Mouse (Mus musculus) lung, embryonic 16.5 days (tissue): ENCODE data around the gene Fgf13. TPM values are rescaled to one million over a fixed set of nuclear protein-coding genes. Genes with fewer than 3 reads are reported as not detected.

Experiments
- ATAC-seq: fragments of 200-750 bp; cut with Nextera tagmentation; 2 replicates; pipeline ENCODE4 v1.8.0; 2017; ENCODE audit warnings: low read depth, mild to moderate bottlenecking, moderate library complexity
- H3K27ac ChIP-seq: fragments of 300-500 bp; sonication (generic); 2 replicates; pipeline ENCODE4 v1.5.1; 2014; ENCODE audit warnings: mild to moderate bottlenecking, control low read depth, low read length
- H3K27me3 ChIP-seq: fragments of 300-500 bp; sonication (generic); 2 replicates; pipeline ENCODE4 v1.6.1; 2014; ENCODE audit warnings: low read depth, low read length, mixed read lengths; ENCODE audit not compliant: control insufficient read depth, insufficient read depth
- H3K36me3 ChIP-seq: fragments of 300-500 bp; sonication (generic); 2 replicates; pipeline ENCODE4 v1.6.1; 2014; ENCODE audit warnings: low read length; ENCODE audit not compliant: control insufficient read depth, insufficient read depth
- H3K4me1 ChIP-seq: fragments of 300-500 bp; sonication (generic); replicated peaks from 2 replicates; pipeline ENCODE4 v1.6.1; 2014; ENCODE audit warnings: low read length, mixed read lengths; ENCODE audit not compliant: control insufficient read depth, insufficient read depth
- H3K4me2 ChIP-seq: fragments of 300-500 bp; sonication (generic); 2 replicates; pipeline ENCODE4 v1.6.1; 2014; ENCODE audit warnings: low read depth, low read length, control low read depth
- H3K4me3 ChIP-seq: fragments of 300-500 bp; sonication (generic); 2 replicates; pipeline ENCODE4 v1.5.1; 2014; ENCODE audit warnings: mild to moderate bottlenecking, low read length, control low read depth
- H3K9ac ChIP-seq: fragments of 300-500 bp; sonication (generic); 2 replicates; pipeline ENCODE4 v1.6.1; 2014; ENCODE audit warnings: low read length, control low read depth
- H3K9me3 ChIP-seq: fragments of 300-500 bp; sonication (generic); 2 replicates; pipeline ENCODE4 v1.6.1; 2016; ENCODE audit warnings: low read length; ENCODE audit not compliant: control insufficient read depth
- WGBS: fragments of 180-500 bp; shearing (Covaris S2); extraction: QIAGEN DNeasy Blood & Tissue Kit; methylation state at CpG from one replicate; pipeline ENCODE4 v1.1.7; 2014; 5-methylcytosine and 5-hydroxymethylcytosine counted together
- polyA plus RNA-seq: library from polyadenylated mRNA; unstranded; fragments of >200 nt; fragmentation: Nextera tagmentation; extraction: Ambion mirVana; gene quantifications from 2 replicates; pipeline ENCODE4 v1.2.1, GENCODE M21; 2015

Fgf13 gene
- polyA plus RNA-seq, 1 experiment from 2014 or later = 5.0 TPM

DNA sequence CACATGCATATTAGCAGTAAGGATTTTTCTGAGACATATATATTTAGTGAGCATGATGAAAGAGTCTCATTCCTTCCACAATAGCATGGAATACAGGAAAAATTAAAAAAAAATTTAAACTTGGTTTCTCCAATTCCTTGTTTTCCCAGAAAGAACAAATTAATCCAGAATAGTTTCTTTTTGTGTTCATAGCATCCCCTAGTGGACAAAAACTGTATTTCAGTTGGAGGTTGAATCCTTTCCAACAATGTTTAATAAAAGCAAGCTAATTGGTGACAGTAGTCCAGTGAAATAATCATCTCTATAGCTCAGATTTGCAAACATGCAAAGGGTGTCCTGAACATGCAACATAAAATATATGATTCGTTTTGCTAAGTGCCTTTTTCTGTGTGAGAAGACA lies 395.7 kb downstream of the Fgf13 start:
- no peak overlapping the region for H3K4me2 ChIP-seq
- no peak for ATAC-seq
- H3K9me3 ChIP-seq = no peaks in the 10 kb centered on the region
- WGBS = 9% methylated on average over 1 of the region's 1 CpGs
- H3K27ac ChIP-seq = no peak overlapping the region
- H3K36me3 ChIP-seq = no peaks in the 10 kb centered on the region
- H3K9ac ChIP-seq = no peak overlapping the region
- no peaks in the 10 kb centered on the region for H3K4me1 ChIP-seq
- no peak overlapping the region for H3K4me3 ChIP-seq
- H3K27me3 ChIP-seq = no peaks in the 10 kb centered on the region

DNA sequence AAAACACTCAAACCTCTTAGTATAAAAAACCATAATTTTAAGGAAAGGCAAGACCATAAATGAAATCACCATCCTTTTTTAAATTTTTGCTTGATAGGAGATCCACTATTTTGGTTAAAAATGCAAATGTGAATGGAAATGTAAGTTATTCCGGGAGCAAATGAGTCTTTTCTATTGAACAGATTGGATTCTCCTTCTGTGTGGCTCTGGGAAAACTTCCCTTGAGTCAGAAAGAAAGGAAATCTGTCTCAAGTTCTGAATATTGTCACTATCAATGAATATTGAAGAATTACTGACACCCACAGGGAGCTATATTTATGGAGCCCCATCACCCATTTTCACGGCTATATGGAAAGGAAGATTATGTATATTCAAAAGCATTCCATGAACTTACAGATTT lies 401.1 kb downstream of the Fgf13 start:
- Histone ChIP-seq H3K36me3 (no peaks in the 10 kb centered on the region), H3K27me3 (no peaks in the 10 kb centered on the region), H3K4me3 (no peak overlapping the region), H3K4me2 (no peak overlapping the region), H3K4me1 (no peaks in the 10 kb centered on the region), H3K9ac (no peak overlapping the region), H3K27ac (no peak overlapping the region), H3K9me3 (no peaks in the 10 kb centered on the region)
- 87% methylated on average over 2 of the region's 2 CpGs for WGBS
- no peak for ATAC-seq

- 60% methylated on average over 2 of the region's 2 CpGs for WGBS
- no peak overlapping the region for H3K27ac ChIP-seq
- H3K4me1 ChIP-seq = no peaks in the 10 kb centered on the region
- H3K4me2 ChIP-seq = no peak overlapping the region
- no peaks in the 10 kb centered on the region for H3K36me3 ChIP-seq
- H3K9ac ChIP-seq = no peak overlapping the region
- no peaks in the 10 kb centered on the region for H3K27me3 ChIP-seq
- ATAC-seq = no peak
- H3K4me3 ChIP-seq = no peak overlapping the region
- H3K9me3 ChIP-seq = no peaks in the 10 kb centered on the region
Measured at GRCm38 (mm10) chrX:59141947-59142346, 425.9 kb downstream of the Fgf13 start.

DNA sequence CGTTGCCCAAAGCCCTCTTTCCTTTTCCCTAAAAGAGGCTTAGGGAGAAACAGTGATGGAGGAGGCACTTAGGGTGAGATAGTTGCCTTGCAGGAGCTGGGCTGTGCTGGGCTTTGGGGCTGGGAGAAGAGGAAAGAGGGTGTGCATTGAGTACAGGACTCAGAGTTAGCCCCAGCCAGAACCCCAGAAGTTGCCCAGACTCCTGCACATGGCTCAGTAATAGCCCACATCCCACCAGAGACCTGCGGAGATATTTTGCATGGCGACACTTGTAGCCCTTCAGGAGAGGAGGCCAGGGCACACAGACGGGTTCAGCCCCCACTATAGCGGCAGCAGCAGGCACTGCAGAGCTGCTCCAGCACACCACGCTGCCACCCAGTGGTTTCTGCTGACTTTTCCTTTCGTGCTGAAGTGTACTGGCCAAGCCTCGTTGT lies 432.9 kb downstream of the Fgf13 start:
- Histone ChIP-seq H3K4me2 (peak overlapping the region; percentile 70), H3K9ac (no peak overlapping the region), H3K4me3 (peak overlapping the region; percentile 52), H3K36me3 (no peaks in the 10 kb centered on the region), H3K9me3 (no peaks in the 10 kb centered on the region), H3K27me3 (peaks cover 8% of the 10 kb centered on the region), H3K4me1 (no peaks in the 10 kb centered on the region), H3K27ac (no peak overlapping the region)
- 5% methylated on average over 7 of the region's 8 CpGs for WGBS
- peak; percentile 75 for ATAC-seq

GRCm38 (mm10) chrX:59134166-59134861 lies 433.6 kb downstream of the Fgf13 start:
- 17% methylated on average over 31 of the region's 75 CpGs for WGBS
- Histone ChIP-seq H3K27me3 (peaks cover 8% of the 10 kb centered on the region), H3K9ac (peak overlapping the region; percentile 54), H3K36me3 (no peaks in the 10 kb centered on the region), H3K9me3 (no peaks in the 10 kb centered on the region), H3K4me3 (peak overlapping the region; percentile 52), H3K4me1 (no peaks in the 10 kb centered on the region), H3K27ac (no peak overlapping the region), H3K4me2 (peak overlapping the region; percentile 70)
- ATAC-seq = peak; percentile 79

- Histone ChIP-seq H3K4me2 (peak overlapping the region; percentile 70), H3K9ac (peak overlapping the region; percentile 54; the same call in 1 of the 2 replicates), H3K9me3 (no peaks in the 10 kb centered on the region), H3K4me3 (peak overlapping the region; percentile 52), H3K27me3 (peaks cover 8% of the 10 kb centered on the region), H3K4me1 (no peaks in the 10 kb centered on the region), H3K27ac (no peak overlapping the region), H3K36me3 (no peaks in the 10 kb centered on the region)
- ATAC-seq = no peak
- 18% methylated on average over 23 of the region's 24 CpGs for WGBS
Measured at GRCm38 (mm10) chrX:59133834-59134165, 434.1 kb downstream of the Fgf13 start.

DNA sequence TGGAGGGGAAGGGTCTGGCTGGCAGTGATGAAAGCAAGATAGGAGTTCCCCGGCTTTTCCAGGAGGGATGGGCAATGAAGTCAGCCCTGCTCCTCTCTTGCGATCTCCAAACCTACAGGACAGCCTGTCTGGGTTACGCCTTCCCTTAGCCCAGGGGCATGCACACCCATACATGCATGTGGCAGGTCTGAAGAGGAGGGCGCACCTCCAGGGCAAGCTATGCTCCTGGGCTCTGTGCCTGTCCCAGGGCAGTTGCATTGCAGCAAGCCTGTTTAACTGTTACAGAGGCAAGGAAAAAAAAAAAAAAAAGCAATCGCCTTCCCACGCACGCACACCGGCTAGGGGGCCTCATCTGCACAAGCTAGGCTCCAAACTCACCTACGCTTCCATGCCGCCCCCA lies 434.5 kb downstream of the Fgf13 start:
- H3K4me3 ChIP-seq = peak overlapping the region; percentile 52
- H3K36me3 ChIP-seq = no peaks in the 10 kb centered on the region
- peak overlapping the region; percentile 70 for H3K4me2 ChIP-seq
- peaks cover 8% of the 10 kb centered on the region for H3K27me3 ChIP-seq
- H3K27ac ChIP-seq = no peak overlapping the region
- 19% methylated on average over 10 of the region's 10 CpGs for WGBS
- no peak for ATAC-seq
- H3K9me3 ChIP-seq = no peaks in the 10 kb centered on the region
- H3K4me1 ChIP-seq = no peaks in the 10 kb centered on the region
- peak overlapping the region; percentile 54; the same call in 1 of the 2 replicates for H3K9ac ChIP-seq

DNA sequence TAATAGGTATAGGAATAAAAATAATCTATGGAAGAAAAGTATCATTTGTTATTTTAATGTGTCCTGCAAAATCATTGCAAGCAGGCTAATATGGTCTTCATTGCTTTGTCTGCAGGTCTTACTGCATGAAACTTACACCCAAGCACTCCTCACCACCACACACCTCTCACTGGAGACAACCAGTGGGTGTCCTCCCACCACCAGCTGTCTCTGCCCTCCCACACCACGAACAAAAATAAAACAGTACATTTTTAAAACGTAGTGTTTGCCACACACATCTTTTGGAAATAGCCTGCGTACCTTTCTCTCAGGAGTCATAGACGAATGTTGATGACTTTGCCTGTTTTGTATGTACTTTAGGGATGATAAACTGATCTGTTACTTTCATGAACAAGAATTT lies 441.2 kb downstream of the Fgf13 start:
- Histone ChIP-seq H3K4me1 (no peaks in the 10 kb centered on the region), H3K27ac (no peak overlapping the region), H3K27me3 (no peaks in the 10 kb centered on the region), H3K9me3 (no peaks in the 10 kb centered on the region), H3K4me3 (no peak overlapping the region), H3K9ac (no peak overlapping the region), H3K36me3 (no peaks in the 10 kb centered on the region), H3K4me2 (no peak overlapping the region)
- 55% methylated on average over 4 of the region's 4 CpGs for WGBS
- ATAC-seq = no peak

GRCm38 (mm10) chrX:59113187-59113586 lies 454.7 kb downstream of the Fgf13 start:
- H3K4me2 ChIP-seq = no peak overlapping the region
- H3K4me3 ChIP-seq = no peak overlapping the region
- no peak overlapping the region for H3K27ac ChIP-seq
- H3K9me3 ChIP-seq = no peaks in the 10 kb centered on the region
- no peaks in the 10 kb centered on the region for H3K4me1 ChIP-seq
- no peaks in the 10 kb centered on the region for H3K36me3 ChIP-seq
- no peak for ATAC-seq
- H3K9ac ChIP-seq = no peak overlapping the region
- H3K27me3 ChIP-seq = no peaks in the 10 kb centered on the region

- Histone ChIP-seq H3K4me3 (no peak overlapping the region), H3K4me1 (no peaks in the 10 kb centered on the region), H3K36me3 (no peaks in the 10 kb centered on the region), H3K27me3 (no peaks in the 10 kb centered on the region), H3K9ac (no peak overlapping the region), H3K27ac (no peak overlapping the region), H3K4me2 (no peak overlapping the region), H3K9me3 (no peaks in the 10 kb centered on the region)
- ATAC-seq = no peak
- 86% methylated on average over 3 of the region's 3 CpGs for WGBS
Measured at GRCm38 (mm10) chrX:59085928-59086327, 481.9 kb downstream of the Fgf13 start.
